Mouse (Mus musculus): ENCODE data around the gene Nsun2.

Gene Nsun2

DNA sequence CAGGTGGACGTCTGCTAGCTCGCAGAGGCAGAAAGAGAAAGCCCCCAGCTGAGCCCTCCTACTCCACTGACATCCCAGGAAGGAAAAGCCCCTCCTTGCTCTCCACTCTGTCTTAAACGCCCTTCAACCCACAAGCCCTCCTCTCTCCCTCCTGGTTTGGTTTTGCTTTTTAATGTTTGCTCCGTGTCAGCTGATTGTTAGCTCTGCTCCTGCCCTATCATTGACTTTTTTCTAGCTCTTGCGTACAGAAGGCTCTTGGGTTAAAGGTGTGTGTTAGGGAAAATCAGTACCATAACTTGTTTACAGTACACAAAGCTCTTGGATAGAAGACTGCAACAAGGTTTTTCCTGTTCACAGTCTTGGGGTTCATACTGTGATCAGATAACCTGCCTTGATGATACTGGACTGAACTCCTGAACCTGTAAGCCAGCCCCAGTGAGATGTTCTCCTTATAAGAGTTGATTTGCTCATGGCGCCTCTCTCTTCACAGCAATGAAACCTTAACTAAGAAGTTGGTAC, 104.6 kb downstream of the Nsun2 start:
- no peak for DNase-seq

DNA sequence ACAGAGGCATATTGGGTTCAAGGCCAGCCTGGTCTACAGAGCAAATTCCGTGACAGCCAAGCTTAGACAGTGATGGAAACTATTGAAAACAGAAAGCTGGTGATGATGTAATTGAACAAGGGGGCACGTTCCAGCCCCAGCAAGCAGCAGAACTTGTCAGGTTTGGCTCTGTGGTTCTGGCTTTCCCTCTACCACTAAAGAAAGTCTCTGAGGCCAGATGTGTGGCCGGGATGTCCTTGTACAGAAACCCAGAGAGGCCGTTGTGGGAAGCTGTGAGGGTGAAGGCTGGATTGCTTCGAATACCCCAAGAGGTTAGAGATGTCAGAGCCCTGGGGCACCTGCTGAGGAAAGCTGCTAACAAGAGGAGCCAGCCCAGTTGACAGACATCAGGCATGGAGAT, 105.7 kb downstream of the Nsun2 start:
- DNase-seq, result no peak

DNA sequence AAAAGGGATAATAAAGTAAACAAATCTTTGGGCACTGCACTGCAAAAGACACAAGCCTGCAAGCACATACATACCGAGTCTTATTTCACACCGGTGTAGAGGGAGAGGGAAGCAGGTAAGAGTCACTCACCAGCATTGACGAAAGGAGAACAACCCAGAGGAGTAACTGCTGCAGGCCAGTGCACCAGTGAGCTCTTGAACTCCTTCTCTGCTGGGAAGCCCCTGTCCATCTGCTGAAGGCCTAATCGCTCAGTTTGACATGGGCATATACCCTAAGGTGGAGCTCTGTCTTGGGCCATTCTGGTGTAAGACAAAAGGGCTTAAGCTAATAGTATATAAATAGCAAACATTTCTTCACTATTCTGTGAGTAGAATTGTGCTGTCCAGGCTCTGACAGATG, 106.6 kb downstream of the Nsun2 start:
- DNase-seq, result no peak

DNA sequence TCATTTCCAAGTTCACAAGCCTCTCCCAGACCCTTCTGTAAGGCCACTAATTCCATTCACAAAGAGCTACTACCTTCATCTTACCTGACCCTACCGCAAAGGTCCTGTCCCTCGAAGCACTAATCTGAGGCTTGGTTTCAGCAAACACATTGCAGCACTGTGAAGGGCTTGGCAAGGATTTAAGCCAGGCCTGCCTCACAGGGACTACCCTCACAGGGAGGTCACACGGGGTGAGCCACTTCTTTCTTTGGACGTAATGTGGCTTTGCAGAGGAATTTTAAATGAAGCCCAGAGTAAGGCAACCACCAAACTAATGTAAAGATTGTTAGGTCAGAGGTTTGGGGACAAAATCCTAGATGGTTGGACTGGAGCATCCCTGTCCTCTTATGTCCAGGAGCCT, 107.0 kb downstream of the Nsun2 start:
- no peak for DNase-seq

DNA sequence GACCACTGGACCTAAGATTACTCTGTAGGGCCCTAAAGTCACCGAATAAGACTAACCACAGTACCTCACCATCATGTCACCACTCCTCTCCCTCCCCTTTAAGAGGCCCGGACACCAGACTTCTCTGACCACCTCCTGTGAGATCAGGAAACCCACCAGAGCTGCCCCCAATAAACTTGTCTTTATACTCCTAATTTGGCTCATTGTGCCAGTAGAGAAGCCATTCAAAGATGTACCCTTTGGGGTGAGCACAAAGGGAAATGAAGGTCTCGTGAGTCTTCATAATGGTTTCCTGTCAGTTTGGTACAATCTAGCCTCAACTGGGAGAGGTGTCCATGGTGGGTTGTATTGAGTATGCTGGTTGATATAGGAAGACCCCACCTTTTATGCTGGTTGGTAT, 107.5 kb downstream of the Nsun2 start:
- DNase-seq, result no peak

DNA sequence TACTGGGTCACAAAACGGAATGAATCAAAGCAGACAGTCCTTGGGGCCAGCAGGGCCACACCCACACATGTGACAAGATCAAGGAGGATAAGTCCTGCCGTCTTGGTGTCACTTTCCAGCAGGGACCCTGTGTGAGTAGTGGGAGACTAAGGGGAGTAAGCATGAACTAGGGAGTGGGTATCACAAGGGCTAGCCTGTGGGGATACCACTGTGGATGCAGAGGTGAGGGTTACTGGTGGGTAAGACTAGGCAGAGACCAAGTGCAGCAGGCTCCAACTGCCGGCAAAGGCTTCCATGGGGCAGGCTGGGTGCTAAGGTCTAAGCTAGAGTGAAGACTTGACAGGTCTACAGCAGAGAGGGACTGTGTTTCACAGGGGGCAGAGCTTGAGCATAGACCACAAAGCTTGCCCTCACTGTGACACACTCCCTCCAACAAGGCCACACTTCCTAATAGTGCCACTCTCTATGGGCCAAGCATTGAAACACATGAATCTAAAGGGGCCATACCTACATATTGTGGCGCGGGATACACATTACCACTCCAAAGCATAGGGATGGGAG, 109.2 kb downstream of the Nsun2 start:
- DNase-seq, result no peak

DNA sequence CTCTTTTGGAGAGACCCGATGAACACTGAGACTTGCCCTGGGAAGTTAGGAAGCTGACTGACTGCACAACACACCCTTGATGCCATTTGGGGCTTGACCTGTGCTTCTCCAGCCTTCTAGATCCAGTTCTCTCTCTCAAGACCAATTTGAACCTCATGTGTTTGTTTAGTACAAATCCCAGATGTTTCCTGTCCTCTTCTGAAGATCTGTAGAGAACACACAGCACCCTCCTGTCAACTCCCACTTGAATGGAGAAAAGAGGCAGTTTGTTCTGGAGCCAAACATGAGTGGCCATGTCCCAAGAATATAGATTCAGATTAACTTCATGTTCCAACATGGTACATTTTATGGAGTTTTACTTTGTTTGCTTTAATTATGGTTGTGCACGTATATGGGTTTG, 110.4 kb downstream of the Nsun2 start:
- no peak for DNase-seq

DNA sequence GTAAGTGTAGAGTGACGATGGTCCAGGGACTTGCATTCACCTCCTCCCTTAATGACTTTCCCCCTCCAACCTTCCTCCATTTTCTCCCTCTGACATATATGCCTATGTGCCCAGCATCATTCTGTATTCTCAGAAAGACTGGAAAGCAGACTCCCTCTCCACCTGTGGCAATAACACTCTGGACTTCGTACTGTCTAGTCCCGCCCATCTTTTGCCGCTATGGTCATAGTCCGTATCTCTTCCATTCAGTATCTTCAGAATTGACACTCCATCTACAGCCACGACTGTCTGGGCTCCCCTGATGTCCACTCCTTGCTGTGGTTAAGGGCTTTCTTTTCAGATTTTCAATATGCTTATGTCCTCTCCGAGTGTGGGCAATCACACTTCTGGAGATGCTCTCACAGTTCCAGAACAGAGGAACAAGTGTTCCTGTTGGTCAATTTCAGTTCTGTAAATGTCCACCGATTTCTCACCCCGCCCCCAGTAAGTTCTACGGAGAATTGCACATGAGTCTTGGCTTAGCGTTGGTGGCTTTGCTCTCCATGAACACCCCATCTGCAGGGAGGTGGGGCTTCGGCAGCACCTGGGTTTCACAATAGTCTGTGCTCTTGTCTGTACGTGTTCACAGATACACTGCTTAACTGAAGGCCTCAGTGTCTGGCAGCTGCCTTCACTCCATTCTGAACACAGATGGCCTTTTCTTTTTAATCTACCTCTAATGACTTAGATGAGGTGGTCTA, 111.1 kb downstream of the Nsun2 start:
- DNase-seq, result no peak

DNA sequence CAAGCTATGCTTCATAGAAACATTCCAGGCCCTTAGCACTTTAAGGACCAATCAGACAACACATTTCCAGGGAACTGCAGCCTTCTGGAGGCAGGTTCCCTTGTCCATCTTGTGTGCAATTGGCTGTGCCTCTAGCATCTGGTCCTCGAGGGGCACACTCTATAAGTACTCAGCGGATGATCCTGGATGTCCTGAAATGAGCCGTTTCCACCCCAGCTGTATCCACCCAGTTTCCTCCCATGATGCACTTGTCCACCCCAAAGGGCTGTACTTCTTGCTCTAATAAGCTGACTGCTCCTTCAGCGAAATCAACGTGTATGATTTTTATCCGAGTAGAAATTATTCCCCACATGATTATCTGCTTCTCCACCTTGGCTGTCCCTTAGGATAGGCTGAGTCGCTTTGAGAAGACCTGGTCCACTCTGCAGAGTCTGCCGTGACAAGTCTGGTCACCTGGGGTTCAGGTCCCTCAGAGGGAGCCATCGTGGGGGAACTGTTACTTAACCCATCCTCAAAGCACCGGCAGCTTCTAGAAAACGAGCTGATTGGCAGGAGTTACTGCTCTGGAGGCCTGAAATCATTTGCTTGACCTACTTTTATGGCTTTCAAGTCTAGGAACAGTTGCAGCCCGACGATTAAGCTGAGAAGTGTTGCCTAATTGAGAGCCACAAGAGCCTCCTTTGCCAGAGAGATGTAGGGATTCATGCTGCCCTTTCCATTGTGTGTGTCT, 112.3 kb downstream of the Nsun2 start:
- DNase-seq, result no peak

DNA sequence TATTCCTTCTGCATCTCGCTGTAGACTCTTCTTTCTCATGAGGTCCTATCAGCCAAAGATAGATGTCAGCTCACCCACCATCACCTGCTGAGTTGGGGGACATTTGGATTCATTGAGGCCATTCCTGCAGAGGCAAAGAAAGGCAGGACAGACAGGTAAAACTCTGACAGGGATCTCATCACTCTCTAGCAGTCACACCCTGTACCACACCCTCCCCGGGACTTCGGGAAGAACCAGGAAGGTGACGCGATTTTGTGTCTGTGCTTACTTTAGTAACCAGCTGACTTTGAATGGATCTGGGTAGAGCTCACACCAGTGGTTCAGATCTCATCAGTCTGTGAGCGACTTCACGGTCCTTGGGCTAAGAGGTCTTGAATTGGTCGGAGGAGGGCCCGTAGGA, 112.9 kb downstream of the Nsun2 start:
- DNase-seq, result no peak

DNA sequence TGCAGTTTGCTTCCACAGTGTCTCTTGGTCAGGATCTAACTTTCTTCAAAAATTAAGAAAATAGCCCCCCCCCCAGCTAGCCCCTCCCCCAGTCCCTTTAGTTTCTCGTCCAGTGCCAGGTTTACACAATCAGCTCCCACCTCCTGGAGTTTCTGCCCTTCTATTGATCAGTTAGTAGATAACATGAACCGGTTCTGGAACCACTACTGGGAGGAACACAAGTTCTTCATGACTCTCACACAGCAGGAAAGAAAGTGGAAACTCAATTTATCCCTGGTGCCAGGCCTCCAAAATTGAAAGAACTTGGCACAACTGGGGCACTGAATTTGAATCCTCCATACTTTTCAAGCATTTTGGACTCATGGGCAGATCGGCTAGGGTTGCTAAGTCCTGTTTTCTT, 121.0 kb downstream of the Nsun2 start:
- DNase-seq, result no peak

DNA sequence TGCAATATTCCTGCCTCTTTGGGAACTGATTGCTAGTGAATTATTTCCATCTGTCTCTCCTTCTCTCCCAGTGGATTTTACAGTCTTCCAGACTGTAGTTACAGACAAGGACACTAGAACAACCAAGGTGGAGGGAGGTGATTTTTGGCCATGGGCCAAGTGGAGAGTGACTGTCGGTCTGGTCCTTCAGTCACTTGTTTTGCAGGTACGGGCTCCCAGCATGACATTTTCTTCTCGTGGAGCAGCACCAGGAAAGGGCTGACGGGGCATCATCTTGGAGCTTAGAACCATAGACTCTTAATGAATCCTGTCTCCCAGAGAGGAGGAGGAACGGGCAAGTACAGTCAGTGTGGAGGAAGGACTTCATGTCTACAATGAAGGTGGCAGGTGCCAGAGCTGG, 138.6 kb downstream of the Nsun2 start:
- no peak for DNase-seq

DNA sequence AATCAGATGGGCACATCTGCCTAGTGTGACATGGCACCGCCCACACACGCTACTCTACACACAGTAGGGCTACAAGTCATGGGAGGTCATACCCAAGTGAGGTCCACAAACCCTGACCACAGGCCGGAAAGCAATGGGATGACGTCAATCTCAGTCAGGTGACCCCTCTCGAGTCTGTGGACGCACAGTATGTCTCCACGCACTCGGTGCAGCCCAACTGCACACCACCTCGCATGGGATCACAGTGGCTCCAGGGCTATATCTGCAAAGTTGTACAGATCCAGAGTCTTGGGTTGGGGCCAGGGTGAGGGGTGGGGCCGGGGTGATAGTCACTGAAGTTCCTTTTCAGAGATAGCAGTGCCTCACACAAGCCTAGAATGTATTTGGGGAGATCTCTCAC, 139.0 kb downstream of the Nsun2 start:
- DNase-seq, result no peak

DNA sequence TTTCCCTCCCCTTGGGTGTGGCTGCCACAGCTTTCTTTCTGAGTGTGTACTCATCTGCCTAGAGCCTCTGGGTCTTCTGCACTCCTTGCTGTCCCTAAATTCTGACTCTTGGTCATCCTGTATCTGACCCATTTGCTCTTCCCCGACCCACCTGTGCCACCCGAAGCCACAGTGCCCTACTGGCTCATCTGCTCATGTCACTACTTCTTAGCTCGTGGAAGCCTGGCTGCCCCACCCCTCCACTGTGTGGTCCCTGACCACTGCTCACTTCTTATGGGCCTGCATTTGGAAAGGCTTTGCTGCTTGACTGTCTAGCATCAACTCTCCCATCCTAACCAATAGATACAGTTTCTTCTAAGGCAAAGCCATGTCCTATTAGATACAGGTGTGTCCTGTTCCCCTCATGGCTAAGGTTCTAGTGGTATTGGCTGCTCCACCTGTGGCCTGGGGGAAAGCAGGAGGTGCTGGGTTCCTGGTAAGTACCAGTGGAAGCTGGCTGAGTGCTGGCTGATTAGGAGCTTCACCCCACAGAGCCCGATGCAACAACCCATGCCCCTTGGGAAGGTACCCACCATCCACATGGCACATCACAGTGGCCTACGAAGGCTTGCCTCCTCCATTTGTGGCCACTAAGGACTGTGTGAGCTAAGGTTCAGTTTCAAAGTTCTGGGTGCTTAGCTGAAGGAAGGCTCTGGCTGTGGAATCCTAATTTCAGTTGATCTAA, 139.8 kb downstream of the Nsun2 start:
- DNase-seq, result no peak

DNA sequence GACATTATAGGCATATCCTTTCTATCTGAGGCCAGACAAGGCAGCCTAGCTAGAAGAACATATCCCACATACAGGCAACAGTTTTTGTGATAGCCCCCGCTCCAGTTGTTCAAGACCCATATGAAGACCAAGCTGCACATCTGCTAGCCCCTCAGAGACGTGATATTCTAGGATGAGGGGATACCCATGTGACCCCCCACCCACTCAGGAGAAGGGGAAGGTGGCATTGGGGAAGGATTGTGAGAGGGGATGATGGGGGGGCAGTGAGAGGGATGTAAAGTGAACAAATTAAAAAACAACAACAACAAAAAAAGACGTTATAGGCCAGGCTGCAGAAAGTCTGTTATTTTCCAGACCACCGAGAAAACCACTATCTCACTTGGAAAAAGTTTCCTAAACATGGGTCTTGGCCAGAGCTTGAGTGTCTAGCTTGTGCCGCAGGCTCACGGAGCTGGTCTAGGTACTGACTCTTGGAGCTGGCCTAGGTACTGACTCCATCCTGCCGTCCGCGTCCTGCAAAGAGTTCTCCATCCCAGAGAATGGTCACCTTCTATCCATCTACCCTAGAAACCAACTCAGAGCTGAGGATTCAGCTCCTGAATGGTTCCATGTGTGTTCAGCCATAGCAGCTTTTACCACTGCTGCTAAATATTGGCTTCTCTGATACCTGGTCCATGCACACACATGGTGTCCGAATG, 140.5 kb downstream of the Nsun2 start:
- no peak for DNase-seq

Data from kidney, adult 11 months (tissue).